Mouse (Mus musculus) MEL (cell line): ENCODE measurements around the gene Enpp4.

Experiments
- BHLHE40 ChIP-seq: IDR thresholded peaks from 2 replicates; pipeline ENCODE4 v1.6.1; 2012; ENCODE audit warnings: low read depth, mild to moderate bottlenecking, inconsistent platforms, low read length, improper control_type of control experiment, borderline replicate concordance
- CTCF ChIP-seq, 3 experiments: IDR thresholded peaks in 2 of 3; conservative IDR thresholded peaks in 1 of 3; 2 replicates each; pipeline ENCODE4 v1.5.1; 2011 to 2012; ENCODE audit warnings: low read length in 3 of 3, low read depth in 2 of 3, mild to moderate bottlenecking in 2 of 3, improper control_type of control experiment in 1 of 3, inconsistent platforms in 1 of 3, mixed read lengths in 1 of 3, moderate library complexity in 1 of 3; ENCODE audit not compliant: control insufficient read depth in 1 of 3, insufficient read depth in 1 of 3, poor library complexity in 1 of 3, severe bottlenecking in 1 of 3
- GABPA ChIP-seq: IDR thresholded peaks from 2 replicates; pipeline ENCODE4 v1.6.1; 2012; ENCODE audit warnings: low read depth, mild to moderate bottlenecking, inconsistent platforms, low read length, improper control_type of control experiment, moderate library complexity
- HCFC1 ChIP-seq: IDR thresholded peaks from 2 replicates; pipeline ENCODE4 v1.6.1; 2012; ENCODE audit warnings: low read depth, mild to moderate bottlenecking, inconsistent platforms, low read length, improper control_type of control experiment, moderate library complexity
- MAFK ChIP-seq: IDR thresholded peaks from 2 replicates; pipeline ENCODE4 v1.6.1; 2011; ENCODE audit warnings: low read depth, mild to moderate bottlenecking, low read length, improper control_type of control experiment, borderline replicate concordance
- MAZ ChIP-seq: IDR thresholded peaks from 2 replicates; pipeline ENCODE4 v1.6.1; 2012; ENCODE audit warnings: low read depth, mild to moderate bottlenecking, inconsistent platforms, low read length, improper control_type of control experiment
- POLR2A ChIP-seq, 2 experiments: IDR thresholded peaks; 2 replicates each; pipeline ENCODE4 v1.6.1; 2011 to 2012; ENCODE audit warnings: low read length in 2 of 2, mild to moderate bottlenecking in 2 of 2, control low read depth in 1 of 2, improper control_type of control experiment in 1 of 2, low read depth in 1 of 2, moderate library complexity in 1 of 2; ENCODE audit not compliant: control insufficient read depth in 1 of 2, insufficient read depth in 1 of 2, poor library complexity in 1 of 2
- RCOR1 ChIP-seq: IDR thresholded peaks from 2 replicates; pipeline ENCODE4 v1.6.1; 2012; ENCODE audit warnings: low read depth, mild to moderate bottlenecking, inconsistent platforms, low read length, improper control_type of control experiment
- SMC3 ChIP-seq: IDR thresholded peaks from 2 replicates; pipeline ENCODE4 v1.6.1; 2011; ENCODE audit warnings: low read depth, low read length, improper control_type of control experiment
- UBTF ChIP-seq: IDR thresholded peaks from 2 replicates; pipeline ENCODE4 v1.6.1; 2012; ENCODE audit warnings: low read depth, mild to moderate bottlenecking, inconsistent platforms, low read length, improper control_type of control experiment, moderate library complexity, borderline replicate concordance; ENCODE audit not compliant: insufficient read depth

DNA sequence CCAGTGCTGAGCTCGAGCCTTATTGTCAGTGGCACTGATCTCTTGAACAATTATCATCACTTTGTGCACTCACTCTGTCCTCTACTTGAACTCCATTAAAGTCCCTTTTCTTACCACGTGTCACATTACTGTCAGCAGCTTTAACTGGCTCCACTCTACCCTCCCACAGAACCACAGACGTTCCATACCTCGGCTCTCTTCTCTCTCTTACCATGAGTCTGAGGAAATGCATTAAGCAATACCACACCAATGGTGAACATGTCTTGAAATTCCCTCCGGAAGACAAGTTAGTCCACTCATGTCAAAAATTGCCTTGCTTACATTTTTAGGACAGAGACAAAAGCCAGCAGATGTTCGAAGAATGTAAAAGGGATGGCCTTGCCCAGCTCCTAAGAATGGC is 36.7 kb downstream of the Enpp4 start:
- no peak for TF ChIP-seq MAFK
- no peak for TF ChIP-seq RCOR1
- TF ChIP-seq SMC3, result no peak
- no peak for TF ChIP-seq POLR2A (IDR thresholded peaks at IDR 0.05; ENCODE audit: control insufficient read depth in 1 of 2, insufficient read depth in 1 of 2, low read depth in 1 of 2, low read length in 2 of 2, poor library complexity in 1 of 2)
- no peak for TF ChIP-seq BHLHE40
- TF ChIP-seq CTCF (IDR thresholded peaks at IDR 0.05 in 2 of 3, conservative IDR thresholded peaks at IDR 0.05 in 1 of 3; ENCODE audit: control insufficient read depth in 1 of 3, insufficient read depth in 1 of 3, low read depth in 2 of 3, low read length in 3 of 3, poor library complexity in 1 of 3, severe bottlenecking in 1 of 3), result no peak
- TF ChIP-seq GABPA, result no peak
- TF ChIP-seq MAZ, result no peak
- TF ChIP-seq HCFC1, result no peak
- no peak for TF ChIP-seq UBTF
